Mouse (Mus musculus): Measurements from ENCODE around the gene Ptrh2. TPM values are rescaled to one million over a fixed set of nuclear protein-coding genes. Genes with fewer than 3 reads are reported as not detected.

Gene Ptrh2
- total RNA-seq, 2 experiments from 2014 or later, result 10.2 to 11.9 TPM

GRCm38 (mm10) chr11:86667553-86667952, 16.2 kb upstream of the Ptrh2 start:
- DNase-seq (ENCODE audit: low spot score in 2 of 2), result no peak

DNA sequence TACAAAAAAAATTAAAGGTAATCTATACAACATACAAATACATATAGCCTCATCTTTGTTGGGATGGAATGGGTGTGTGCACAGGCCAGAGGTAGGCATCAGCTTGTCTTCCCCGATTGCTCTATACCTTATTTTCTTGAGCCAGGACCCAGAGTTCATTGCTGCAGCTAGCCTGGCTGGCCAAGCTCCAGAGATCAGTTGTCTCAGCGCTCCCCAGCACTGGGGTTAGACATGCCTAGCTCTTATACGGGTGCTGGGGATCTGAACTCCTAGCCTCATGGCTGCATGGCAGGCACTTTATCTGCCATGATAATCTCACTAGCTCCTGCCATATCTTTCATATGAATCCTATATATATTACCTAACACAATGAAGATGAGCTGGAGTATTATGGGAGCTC, 15.6 kb upstream of the Ptrh2 start:
- no peak for DNase-seq (ENCODE audit: low spot score in 2 of 2)

GRCm38 (mm10) chr11:86671041-86671675, 12.6 kb upstream of the Ptrh2 start:
- no peak for DNase-seq (ENCODE audit: low spot score in 2 of 2)

DNA sequence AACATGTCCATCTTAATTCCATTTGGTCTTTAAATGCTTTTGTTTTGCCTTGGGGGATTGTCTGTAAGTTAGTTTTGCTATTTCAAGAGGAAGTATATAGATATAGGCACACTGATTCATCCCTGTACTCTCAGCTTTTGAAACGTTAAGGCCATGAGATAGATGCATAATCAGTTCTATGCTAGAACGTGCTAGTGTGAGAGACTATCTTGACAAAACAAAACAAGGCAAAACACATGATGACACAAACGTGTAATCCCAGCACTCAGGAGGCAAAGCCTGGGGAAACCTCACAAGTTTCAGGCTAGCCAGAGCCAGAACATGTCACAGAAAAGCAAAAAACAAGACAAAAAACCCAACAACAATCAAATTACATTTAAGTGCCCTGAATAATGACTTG, 11.0 kb upstream of the Ptrh2 start:
- DNase-seq (ENCODE audit: low spot score in 2 of 2), result no peak

DNA sequence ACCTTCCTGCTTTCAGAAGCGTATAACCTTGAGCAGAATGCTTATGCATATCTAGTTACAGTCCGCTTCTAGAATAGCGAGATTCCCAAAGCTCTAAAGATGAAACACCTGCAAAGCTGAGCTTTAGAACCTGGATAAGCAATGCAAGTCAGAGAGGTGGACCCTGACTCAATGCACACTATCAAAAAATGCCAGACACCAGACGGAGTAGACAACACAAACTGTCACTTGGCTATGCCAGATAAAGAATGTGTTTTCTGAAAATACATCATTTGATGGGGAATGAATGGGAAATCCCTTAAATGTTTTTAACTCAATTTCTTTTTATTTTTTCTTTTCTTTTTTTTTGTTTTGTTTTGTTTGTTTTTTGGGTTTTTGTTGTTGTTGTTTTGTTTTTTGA, 8.3 kb upstream of the Ptrh2 start:
- no peak for DNase-seq (ENCODE audit: low spot score in 2 of 2)

GRCm38 (mm10) chr11:86678957-86679356, 4.8 kb upstream of the Ptrh2 start:
- DNase-seq (ENCODE audit: low spot score in 2 of 2), result no peak

DNA sequence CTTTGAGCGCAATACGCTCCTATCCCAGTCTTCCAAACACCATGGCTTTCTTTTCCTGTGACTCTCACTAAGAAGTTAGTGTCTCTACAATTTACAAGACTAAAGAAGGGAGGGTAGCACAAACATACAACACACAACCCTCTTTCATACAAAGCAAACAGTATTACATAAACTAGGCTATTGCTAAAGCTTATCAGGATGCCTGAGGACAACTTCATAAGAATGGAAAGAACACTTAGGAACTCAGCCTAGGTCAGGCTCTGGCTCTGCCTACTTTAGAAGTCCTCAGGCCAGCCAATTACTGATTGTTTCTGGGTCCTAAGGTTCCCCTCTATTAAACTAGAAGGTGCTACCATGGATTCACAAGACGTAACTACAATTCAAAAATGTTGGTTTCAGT, 3.1 kb upstream of the Ptrh2 start:
- no peak for DNase-seq (ENCODE audit: low spot score in 2 of 2)

DNA sequence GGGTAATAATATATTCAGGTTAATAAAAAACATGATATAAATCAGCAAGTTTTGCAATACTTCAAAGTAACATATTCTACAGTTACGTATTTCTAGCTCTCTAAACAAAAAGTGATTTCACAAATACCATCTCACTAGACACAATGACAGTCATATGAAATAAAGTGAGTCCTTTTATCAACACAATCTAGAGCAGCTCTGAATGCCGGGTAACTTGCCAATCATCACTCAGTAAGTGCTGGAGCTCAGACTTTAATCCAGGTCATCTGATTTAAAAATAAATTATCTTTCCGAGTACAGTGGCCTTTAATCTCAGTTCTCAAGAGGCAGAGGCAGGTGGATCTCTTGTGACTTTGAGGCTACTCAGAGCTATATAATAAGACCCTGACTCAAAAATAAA, 2.4 kb upstream of the Ptrh2 start:
- DNase-seq (ENCODE audit: low spot score in 2 of 2), result no peak

DNA sequence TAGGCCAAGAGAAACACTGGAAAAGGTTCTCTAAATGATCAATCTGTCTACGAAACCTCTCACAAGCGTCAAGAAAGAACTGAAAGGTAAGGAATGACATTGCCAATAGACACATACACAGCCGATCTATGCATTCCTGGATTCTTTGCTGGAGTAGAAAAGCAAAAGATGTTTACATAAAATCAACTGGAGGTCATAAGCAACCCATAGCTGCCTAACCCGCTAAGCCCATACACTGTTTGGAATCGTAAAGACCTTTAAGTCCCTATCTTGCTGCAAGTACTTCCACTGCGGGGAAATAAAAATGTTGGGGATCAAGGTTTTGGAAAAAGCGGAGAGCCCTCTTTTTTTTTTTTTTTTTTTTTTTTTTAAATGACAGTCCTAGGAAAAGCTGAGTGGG, 924 bp upstream of the Ptrh2 start:
- no peak for DNase-seq (ENCODE audit: low spot score in 2 of 2)

- DNase-seq (ENCODE audit: low spot score in 2 of 2), result no peak
These were observed 584 bp downstream of the Ptrh2 start for GRCm38 (mm10) chr11:86684126-86685012.

DNA sequence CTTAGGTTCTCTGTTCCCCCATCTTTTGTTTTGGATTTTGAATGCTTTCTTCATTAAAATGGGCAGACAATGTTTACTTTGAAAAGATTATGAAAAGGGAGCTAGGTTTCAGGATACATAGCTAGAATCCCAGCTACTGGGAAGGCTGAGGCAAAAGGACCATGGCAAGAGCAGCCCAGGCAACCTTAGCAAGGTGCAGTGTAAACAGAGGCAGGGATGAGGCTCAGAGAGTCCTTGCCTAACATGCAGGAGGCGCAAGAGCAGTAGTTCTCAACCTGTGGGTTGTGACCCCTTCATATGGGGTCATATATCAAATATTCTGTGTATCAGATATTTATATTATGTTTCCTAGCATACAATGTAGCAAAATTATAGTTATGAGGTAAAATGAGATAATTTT, 1.6 kb downstream of the Ptrh2 start:
- DNase-seq (ENCODE audit: low spot score in 2 of 2), result no peak

DNA sequence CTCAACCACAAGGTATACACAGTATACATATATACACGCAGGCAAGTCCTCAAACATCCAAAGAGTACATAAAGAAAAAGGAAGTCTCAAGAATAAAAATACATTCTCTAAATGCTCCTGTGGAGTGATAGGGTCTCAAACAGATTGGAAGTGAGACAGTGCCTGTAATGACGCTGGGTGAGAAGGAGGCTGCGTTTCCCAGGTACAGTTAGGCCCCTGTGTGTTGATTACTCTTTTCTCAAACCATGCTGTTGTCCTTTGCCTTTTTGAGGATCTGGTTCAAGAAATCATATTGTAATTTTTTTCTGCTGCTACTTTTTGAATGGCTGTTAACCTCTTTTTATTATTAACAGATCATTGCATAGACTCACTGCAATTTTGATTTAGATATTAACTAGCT, 6.6 kb downstream of the Ptrh2 start:
- no peak for DNase-seq (ENCODE audit: low spot score in 2 of 2)

DNA sequence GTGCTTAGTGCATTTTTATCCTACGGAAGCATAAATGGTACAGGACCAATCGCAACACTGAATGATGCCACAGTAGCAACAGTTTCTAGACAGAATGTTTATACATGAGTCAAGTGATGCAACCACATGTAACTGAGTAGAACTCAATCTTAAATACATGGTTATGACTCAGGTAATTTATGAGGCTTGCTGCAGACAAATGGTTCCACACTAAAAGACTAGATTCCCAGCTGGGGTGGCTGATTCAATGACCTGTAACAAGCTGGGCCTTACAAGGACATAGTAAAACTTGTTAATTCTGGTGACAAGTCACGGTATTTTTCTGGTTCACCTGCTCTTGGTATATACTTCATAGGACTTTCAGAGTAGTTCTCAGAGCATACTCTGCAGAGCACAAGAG, 7.7 kb downstream of the Ptrh2 start:
- DNase-seq (ENCODE audit: low spot score in 2 of 2), result no peak

DNA sequence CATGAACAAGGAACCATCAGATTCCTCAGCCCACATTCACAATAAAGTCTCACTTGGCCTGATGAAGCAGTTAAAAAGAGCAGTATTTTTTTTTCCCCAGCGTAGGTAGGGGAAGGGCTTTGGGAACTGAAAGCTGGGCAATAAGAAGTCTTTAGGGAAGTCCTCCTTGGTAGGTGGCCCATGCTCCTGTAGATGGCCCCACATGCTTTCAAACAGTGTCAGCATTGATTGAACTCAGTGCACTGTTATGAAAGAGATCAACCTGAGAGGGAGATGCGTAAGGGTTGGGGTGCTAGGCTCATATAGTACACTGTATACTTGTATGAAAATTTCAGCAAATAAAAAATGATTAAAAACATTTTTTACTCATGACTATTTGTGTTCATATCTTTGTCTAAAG, 8.2 kb downstream of the Ptrh2 start:
- no peak for DNase-seq (ENCODE audit: low spot score in 2 of 2)

DNA sequence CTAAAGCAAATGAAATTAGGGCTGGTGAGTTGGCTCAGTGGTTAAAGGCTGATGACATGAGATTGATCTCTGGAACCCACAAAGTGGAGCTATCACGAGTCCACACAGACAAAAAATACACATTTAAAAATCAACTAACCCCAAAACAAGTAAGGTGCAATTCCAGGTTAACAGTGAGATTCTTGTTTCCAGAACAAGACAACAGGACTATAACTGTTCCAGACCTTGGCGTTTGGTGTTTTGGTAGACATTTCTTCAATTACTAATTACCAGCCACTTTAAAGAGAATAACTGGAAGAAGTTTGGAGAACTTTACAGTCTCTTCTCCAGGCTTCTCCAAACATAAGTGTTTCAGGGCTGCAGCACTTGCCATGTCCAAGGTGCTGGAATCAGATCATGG, 8.8 kb downstream of the Ptrh2 start:
- no peak for DNase-seq (ENCODE audit: low spot score in 2 of 2)

GRCm38 (mm10) chr11:86695461-86695860, 11.7 kb downstream of the Ptrh2 start:
- no peak for DNase-seq (ENCODE audit: low spot score in 2 of 2)

DNA sequence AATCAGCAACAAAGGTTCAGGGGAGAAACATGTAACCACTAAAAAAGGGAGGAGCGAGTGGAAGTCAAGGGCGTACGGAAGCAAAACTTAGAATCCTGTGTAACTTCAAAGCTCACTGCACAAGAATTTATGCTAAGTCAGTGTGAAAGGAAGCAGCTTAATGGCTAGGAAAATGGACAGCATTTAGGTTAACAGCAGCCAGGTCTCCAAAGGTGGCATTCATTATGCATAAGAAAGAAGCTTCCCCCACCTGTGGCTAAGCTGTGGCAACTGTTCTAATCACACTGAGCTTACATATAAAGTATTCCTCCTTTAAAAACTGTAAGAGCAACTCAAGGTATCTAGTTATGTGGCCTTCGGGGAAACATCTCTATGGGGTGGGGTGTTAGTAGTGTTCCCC, 17.4 kb downstream of the Ptrh2 start:
- DNase-seq (ENCODE audit: low spot score in 2 of 2), result no peak

DNA sequence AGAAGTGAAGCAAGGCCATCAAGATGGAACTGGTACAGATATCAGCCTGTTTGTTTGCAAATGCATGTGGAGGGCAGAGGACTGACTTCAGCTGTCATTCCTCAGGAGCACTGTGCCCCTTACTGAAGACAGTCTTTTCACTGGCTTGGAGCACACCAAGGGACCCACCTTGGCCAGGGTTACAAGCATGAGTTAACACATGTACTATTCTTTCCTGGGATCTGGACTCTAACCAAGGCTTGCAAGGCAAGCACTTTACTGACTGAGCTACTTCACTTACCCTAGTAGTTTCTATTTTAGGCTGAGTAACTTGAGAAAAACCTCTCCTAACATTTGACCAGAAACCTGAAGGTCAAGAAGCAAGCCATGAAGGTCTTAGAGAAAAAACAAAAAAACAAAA, 30.8 kb downstream of the Ptrh2 start:
- DNase-seq (ENCODE audit: low spot score in 2 of 2), result no peak

GRCm38 (mm10) chr11:86717306-86718065, 33.7 kb downstream of the Ptrh2 start:
- no peak for DNase-seq (ENCODE audit: low spot score in 2 of 2)

- no peak for DNase-seq (ENCODE audit: low spot score in 2 of 2)
These were observed 34.6 kb downstream of the Ptrh2 start for GRCm38 (mm10) chr11:86718369-86718768.

DNA sequence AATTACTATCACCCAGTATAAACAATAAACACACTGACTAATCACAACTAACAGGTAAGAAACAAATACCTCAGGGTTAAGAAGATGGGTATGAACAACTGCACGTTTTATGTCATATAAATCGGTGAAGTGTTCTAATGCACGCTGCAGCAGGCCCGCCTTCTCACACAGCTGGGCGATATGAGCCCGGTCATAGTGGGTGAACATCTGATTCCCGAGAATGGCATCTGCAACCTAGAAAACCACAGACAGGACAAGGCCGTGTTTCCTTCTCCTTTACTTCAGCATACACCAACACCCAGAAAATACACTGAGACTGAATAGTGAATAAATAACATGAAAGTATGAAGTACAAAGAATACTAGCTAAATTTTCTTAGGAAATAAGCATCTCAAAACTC, 35.6 kb downstream of the Ptrh2 start:
- no peak for DNase-seq (ENCODE audit: low spot score in 2 of 2)

- DNase-seq (ENCODE audit: low spot score in 2 of 2), result no peak
These were observed 40.2 kb downstream of the Ptrh2 start for GRCm38 (mm10) chr11:86724004-86724403.

Data from gastrocnemius, postnatal 4 days (tissue).